Mouse (Mus musculus) kidney, embryonic 14.5 days (tissue): ENCODE measurements around the gene Gm17324. TPM values are rescaled to one million over a fixed set of nuclear protein-coding genes. Genes with fewer than 3 reads are reported as not detected.
"Not testable (repeated sequence)": the region's sequence is repeated elsewhere in the genome, so short reads cannot be mapped to it uniquely, and the experiment has no call there.

Source experiments
- ATAC-seq: fragments of 200-750 bp; cut with Nextera tagmentation; 2 replicates; pipeline ENCODE4 v1.8.0; 2017; ENCODE audit warnings: moderate number of reproducible peaks, mild to moderate bottlenecking, moderate TSS enrichment, moderate library complexity; ENCODE audit not compliant: low FRiP score, low TSS enrichment
- H3K27ac ChIP-seq: fragments of 300-500 bp; sonication (generic); 2 replicates; pipeline ENCODE4 v1.5.1; 2014; ENCODE audit warnings: low read depth, mild to moderate bottlenecking, low read length, moderate library complexity, mixed read lengths
- H3K27me3 ChIP-seq: fragments of 300-500 bp; sonication (generic); 2 replicates; pipeline ENCODE4 v1.6.1; 2014; ENCODE audit warnings: mild to moderate bottlenecking, low read length; ENCODE audit not compliant: control insufficient read depth, insufficient read depth
- H3K36me3 ChIP-seq: fragments of 300-500 bp; sonication (generic); 2 replicates; pipeline ENCODE4 v1.6.1; 2014; ENCODE audit warnings: low read length, mixed read lengths; ENCODE audit not compliant: control insufficient read depth, insufficient read depth
- H3K4me1 ChIP-seq: fragments of 300-500 bp; sonication (generic); 2 replicates; pipeline ENCODE4 v1.6.1; 2014; ENCODE audit warnings: low read length, mixed read lengths; ENCODE audit not compliant: control insufficient read depth, insufficient read depth
- H3K4me2 ChIP-seq: fragments of 300-500 bp; sonication (generic); replicated peaks from 2 replicates; pipeline ENCODE4 v1.6.1; 2014; ENCODE audit warnings: low read depth, mild to moderate bottlenecking, low read length
- H3K4me3 ChIP-seq: fragments of 300-500 bp; sonication (generic); 2 replicates; pipeline ENCODE4 v1.5.1; 2014; ENCODE audit warnings: mild to moderate bottlenecking, low read length
- H3K9ac ChIP-seq: fragments of 300-500 bp; sonication (generic); 2 replicates; pipeline ENCODE4 v1.6.1; 2014; ENCODE audit warnings: low read depth, mild to moderate bottlenecking, low read length, moderate library complexity
- H3K9me3 ChIP-seq: fragments of 300-500 bp; sonication (generic); 2 replicates; pipeline ENCODE4 v1.6.1; 2016; ENCODE audit warnings: low read length; ENCODE audit not compliant: control insufficient read depth
- WGBS: fragments of 180-500 bp; shearing (Covaris S2); extraction: QIAGEN DNeasy Blood & Tissue Kit; methylation state at CpG from one replicate; pipeline ENCODE4 v1.1.7; 2014; 5-methylcytosine and 5-hydroxymethylcytosine counted together
- polyA plus RNA-seq: library from polyadenylated mRNA; unstranded; fragments of >200 nt; fragmentation: Nextera tagmentation; extraction: Ambion mirVana; gene quantifications from 2 replicates; pipeline ENCODE4 v1.2.1, GENCODE M21; 2014

The Gm17324 gene
- polyA plus RNA-seq, 1 experiment from 2014 or later = 0.58 TPM

DNA sequence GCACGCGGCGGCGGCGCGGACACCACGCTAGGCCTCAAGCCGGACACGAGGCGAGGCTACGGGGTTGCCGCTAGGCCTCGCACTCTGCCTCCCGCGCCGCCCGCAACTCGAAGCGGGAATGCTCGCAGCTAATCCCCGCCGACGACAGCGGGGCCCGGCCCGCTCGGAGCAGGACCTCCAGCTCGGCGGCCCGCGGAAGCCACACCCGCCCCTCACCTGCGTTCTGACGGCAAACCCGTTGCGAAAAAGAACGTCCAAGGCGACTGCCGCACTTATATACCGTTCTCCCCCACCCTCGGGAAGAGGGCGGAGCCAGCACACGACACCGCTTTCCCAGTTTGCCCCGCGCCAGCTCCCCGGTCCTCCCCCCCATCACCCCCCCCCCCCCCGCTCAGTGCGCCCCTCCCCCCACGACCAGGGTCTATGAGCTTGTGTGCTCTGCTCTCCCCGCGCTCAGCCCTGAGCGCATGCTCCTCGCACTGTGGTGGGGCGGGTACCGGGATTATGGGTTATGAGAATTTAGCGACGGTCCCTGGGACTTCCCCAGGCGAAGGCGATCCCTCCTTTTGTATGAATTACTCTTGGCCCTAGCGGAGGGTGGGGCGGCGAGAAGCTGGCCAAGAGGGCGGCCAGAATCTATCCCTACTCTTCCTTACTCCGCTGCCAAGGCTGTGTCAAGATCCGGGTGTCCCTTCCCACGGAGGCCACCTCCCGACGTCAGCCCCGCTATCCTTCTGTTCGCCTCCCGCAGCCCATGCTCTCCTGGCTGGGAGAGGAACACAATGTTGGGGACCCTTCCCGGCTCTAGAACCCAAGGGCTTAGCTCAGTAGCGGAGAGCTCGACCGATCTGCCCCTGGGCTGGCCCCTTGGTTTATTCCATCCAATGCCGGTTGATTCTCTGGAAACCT, 33.1 kb upstream of the Gm17324 start:
- peaks cover 7% of the 10 kb centered on the region for H3K4me1 ChIP-seq
- peak overlapping the region; percentile 98 for H3K27ac ChIP-seq
- under 1% methylated on average over 65 of the region's 77 CpGs for WGBS
- no peaks in the 10 kb centered on the region for H3K27me3 ChIP-seq
- H3K4me2 ChIP-seq = peak overlapping the region; percentile 55
- peak overlapping the region; percentile 100 for H3K9ac ChIP-seq
- no peaks in the 10 kb centered on the region for H3K9me3 ChIP-seq
- H3K4me3 ChIP-seq = peak overlapping the region; percentile 95
- peak; percentile 99 for ATAC-seq
- H3K36me3 ChIP-seq = peaks cover 33% of the 10 kb centered on the region

DNA sequence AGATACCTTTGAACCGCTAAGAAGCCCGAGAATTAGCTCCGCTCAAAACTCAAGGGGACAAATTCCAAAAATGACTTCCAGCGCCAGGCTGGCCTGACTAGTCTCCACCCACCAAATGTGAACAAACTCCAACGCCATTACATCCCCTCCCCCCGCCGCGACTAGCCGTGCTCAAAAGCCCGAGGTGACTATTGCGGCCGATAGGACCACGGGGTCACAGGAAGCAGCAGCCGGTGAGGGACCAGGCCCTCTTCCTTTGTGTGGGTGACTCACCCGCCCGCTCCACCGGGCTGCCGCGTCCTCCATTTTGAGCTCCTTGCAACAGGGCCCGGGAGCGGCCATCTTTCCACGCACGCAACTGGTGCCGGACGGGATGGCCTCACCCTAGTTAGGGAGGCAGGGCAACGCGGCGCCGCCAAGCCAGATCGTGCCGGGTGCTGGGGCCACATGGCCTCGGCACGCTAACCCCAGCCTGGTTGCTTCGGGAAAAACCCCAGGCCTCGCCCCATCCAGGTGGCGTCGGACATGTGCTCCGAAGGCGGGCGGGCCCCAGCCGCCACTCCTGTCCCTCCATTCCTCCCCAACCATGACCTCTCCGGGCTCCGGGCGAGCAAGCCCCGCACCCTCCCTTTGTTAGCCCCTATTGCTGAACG, 32.2 kb upstream of the Gm17324 start:
- under 1% methylated on average over 44 of the region's 46 CpGs for WGBS
- Histone ChIP-seq H3K36me3 (peaks cover 36% of the 10 kb centered on the region), H3K27me3 (no peaks in the 10 kb centered on the region), H3K4me2 (peak overlapping the region; percentile 55), H3K4me1 (peaks cover 7% of the 10 kb centered on the region), H3K27ac (peak overlapping the region; percentile 97), H3K9ac (peak overlapping the region; percentile 100), H3K9me3 (no peaks in the 10 kb centered on the region), H3K4me3 (peak overlapping the region; percentile 95)
- ATAC-seq = peak; percentile 16

DNA sequence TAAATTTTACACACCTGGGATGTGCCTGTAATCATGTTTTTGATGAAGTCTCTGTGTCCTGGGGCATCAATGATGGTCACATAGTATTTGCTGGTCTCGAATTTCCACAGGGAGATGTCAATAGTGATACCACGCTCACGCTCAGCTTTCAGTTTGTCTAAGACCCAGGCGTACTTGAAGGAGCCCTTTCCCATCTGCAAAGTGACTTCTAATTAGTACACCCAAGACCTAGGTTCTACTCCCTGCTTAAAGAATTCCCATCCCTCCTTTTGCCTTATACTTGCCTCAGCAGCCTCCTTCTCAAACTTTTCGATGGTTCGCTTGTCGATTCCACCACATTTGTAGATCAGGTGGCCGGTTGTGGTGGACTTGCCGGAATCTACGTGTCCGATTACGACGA, 31.6 kb upstream of the Gm17324 start:
- not testable (repeated sequence) for H3K27me3 ChIP-seq
- under 1% methylated on average over 13 of the region's 13 CpGs for WGBS
- peak overlapping the region; percentile 95 for H3K4me3 ChIP-seq

DNA sequence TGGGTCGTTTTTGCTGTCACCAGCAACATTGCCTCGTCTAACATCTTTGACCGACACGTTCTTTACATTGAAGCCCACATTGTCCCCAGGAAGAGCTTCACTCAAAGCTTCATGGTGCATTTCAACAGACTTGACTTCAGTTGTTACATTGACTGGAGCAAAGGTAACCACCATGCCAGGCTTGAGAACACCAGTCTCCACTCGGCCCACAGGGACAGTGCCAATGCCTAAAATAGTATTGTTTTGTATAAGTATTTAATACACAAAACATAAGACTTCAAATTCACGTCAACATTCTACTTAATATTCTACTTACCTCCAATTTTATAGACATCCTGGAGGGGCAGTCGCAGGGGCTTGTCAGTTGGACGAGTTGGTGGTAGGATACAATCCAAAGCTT, 30.7 kb upstream of the Gm17324 start:
- not testable (repeated sequence) for ATAC-seq, H3K27me3 ChIP-seq, H3K4me1 ChIP-seq, H3K27ac ChIP-seq, H3K9me3 ChIP-seq
- Histone ChIP-seq H3K4me3 (peak overlapping the region; percentile 95), H3K9ac (peak overlapping the region; percentile 100), H3K4me2 (peak overlapping the region; percentile 55), H3K36me3 (peaks cover 36% of the 10 kb centered on the region)
- 33% methylated on average over 8 of the region's 8 CpGs for WGBS

More for the DNA sequence above, 31.6 kb upstream of the Gm17324 start:
- Histone ChIP-seq H3K27ac (peak overlapping the region; percentile 97), H3K9ac (peak overlapping the region; percentile 100), H3K36me3 (peaks cover 36% of the 10 kb centered on the region), H3K4me2 (peak overlapping the region; percentile 55)
- not testable (repeated sequence) for ATAC-seq, H3K9me3 ChIP-seq, H3K4me1 ChIP-seq

DNA sequence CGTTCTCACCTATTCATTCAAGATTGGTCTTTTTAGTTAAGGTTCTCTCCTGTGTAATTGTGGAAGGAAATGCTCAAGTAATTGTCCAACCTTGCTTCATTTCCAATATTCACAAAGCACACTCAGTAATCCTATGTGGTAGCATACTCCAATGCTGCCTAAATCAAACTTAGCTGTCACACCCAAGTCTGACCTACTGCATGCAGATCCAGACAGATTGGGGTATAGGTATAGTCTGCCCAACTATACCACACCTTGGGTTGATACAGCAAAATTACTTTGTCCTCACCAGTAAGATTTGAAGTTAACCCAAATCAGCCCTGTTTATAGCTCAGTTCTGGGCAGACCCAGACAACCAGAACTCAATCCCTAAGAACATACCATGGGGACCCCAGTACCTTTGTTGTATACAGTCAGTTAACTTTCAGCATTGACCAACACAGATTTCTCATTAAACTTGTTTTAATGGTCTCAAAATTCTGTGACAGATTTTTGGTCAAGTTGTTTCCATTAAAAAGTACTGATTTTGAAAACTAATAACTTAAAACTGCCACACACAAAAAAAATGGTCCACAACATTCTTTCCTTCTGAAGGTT, 29.5 kb upstream of the Gm17324 start:
- Histone ChIP-seq H3K36me3 (peaks cover 45% of the 10 kb centered on the region), H3K4me3 (peak overlapping the region; percentile 6; the same call in 1 of the 2 replicates)
- H3K27me3 ChIP-seq, H3K9me3 ChIP-seq, ATAC-seq, H3K4me2 ChIP-seq, H3K9ac ChIP-seq, H3K4me1 ChIP-seq, H3K27ac ChIP-seq: not testable (repeated sequence)
- 57% methylated on average over 1 of the region's 1 CpGs for WGBS

DNA sequence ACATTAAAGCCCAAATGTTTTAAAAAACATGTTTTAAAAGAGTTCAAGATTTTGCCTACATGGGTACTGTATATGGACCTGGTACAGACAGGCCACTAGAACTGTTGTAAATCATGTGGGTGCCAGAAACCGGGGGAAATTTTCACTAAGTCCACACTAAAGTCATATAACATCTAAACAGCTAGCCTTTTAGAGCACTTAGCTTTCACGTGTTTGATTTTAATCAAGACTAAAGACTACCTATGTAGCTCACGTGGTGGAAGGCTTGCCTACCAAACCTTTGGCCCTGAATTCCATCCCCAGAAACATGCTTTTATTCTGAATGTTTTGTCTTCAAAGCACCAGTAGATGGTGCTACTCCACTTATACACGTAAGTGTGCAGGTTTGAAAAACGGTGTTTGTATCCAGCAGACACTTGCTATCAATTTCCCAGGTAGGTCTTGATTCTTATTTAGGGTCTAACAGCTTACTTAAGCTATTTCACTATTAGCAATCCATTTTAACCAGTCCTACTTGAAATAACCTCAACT, 28.5 kb upstream of the Gm17324 start:
- peaks cover 49% of the 10 kb centered on the region for H3K36me3 ChIP-seq
- no peaks in the 10 kb centered on the region for H3K4me1 ChIP-seq
- H3K27me3 ChIP-seq = no peaks in the 10 kb centered on the region
- no peaks in the 10 kb centered on the region for H3K9me3 ChIP-seq
- no peak for ATAC-seq
- 3% methylated on average over 5 of the region's 5 CpGs for WGBS
- no peak overlapping the region for H3K4me3 ChIP-seq
- H3K9ac ChIP-seq = no peak overlapping the region
- H3K4me2 ChIP-seq = no peak overlapping the region
- H3K27ac ChIP-seq = no peak overlapping the region

DNA sequence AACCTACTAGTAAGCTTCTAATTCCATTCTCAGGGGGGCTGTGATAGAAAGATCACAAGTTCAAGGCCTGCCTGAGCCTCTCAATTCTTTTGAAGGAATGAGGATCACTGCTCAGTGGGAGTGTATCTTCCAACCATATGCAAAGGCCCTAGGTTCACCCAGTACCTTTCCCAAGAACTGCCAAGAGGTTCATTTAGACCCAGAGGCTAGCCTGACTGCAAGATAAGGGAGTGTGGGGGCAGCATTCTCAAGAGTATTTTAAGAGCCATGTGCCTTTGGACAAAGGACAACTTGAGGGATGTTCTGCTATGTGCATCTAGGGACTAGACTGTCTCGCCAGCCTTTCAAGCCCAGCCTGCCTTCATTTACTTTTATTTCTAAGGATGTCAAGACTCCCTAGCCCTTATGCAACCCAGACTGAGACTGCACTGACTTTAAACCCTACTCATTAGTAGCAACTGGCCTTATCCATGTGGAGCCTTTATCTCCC, 28.0 kb upstream of the Gm17324 start:
- Histone ChIP-seq H3K9me3 (no peaks in the 10 kb centered on the region), H3K4me3 (no peak overlapping the region), H3K4me1 (no peaks in the 10 kb centered on the region), H3K9ac (no peak overlapping the region), H3K36me3 (peaks cover 53% of the 10 kb centered on the region), H3K4me2 (no peak overlapping the region), H3K27me3 (no peaks in the 10 kb centered on the region), H3K27ac (no peak overlapping the region)
- ATAC-seq = peak; percentile 17
- 8% methylated on average over 1 of the region's 1 CpGs for WGBS

DNA sequence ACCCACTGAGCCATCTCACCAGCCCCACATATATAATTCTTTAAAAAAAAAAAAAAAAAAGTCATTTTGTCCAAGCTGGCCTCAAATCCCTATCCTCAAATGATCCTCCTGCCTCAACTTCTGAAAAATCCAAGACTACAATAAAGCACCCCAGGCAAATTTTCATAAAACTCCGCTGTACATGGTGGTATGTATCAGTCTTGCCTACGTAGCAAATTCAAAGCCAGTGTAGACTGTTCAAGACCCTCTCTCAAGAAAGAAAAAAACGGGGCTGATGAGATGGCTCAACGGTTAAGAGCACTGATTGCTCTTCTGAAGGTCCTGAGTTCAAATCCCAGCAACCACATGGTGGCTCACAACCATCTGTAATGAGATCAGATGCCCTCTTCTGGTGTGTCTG, 27.3 kb upstream of the Gm17324 start:
- Histone ChIP-seq H3K36me3 (peaks cover 56% of the 10 kb centered on the region), H3K4me3 (no peak overlapping the region), H3K9ac (no peak overlapping the region), H3K27ac (no peak overlapping the region), H3K9me3 (no peaks in the 10 kb centered on the region), H3K27me3 (no peaks in the 10 kb centered on the region), H3K4me2 (no peak overlapping the region), H3K4me1 (no peaks in the 10 kb centered on the region)
- no peak for ATAC-seq
- 83% methylated on average over 4 of the region's 4 CpGs for WGBS
